Mouse (Mus musculus): ENCODE results near the gene Ccl24.
"Not testable (repeated sequence)": the region's sequence is repeated elsewhere in the genome, so short reads cannot be mapped to it uniquely, and the experiment has no call there.

Ccl24 gene

DNA sequence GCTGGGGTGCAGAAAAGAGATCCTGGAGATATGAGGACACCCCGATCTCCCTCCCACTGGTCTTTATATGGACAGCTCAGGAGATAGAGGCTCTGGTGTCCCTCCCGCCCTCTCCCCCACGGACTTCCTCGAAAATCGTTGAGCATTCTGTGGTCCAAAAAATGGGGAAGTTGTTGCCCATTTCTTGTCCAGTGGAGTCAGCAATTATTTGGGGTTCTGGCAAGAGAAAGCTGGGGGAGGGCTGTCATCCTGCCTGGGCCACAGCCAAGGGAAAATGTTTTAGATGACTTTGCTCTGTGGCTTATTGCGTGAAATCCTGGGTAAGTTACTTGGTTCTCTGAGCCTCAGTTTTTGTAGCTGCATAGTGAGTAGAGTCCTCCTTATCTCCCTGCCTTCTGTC lies at the start of gene Ccl24:
TSS of gene Ccl24 (minus strand) at position 44 of the 400 bp plus-strand sequence.
- no peak for DNase-seq (ENCODE audit: low read depth, low spot score)

DNA sequence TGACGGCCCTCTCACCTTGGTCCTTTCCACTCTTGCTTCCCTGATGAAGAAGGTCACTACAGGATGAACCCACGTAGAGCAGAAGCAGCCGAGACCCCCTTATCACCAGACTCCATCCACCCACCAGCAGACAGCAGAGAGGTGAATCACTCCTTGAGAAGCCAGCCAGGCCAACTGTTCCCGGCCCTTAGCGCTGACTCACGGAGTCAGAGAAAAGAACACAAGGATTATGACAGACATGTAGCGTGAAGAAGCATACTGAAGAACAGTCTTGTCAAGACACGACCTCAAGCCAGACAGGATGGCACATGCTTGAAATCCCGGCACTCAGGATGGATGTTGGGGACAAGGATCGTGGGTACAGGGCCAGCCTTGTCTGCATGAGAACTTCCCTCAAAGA lies 48.9 kb upstream of the Ccl24 start:
- no peak for DNase-seq (ENCODE audit: low read depth, low spot score)

GRCm38 (mm10) chr5:135620526-135620925 lies 47.7 kb upstream of the Ccl24 start:
- no peak for DNase-seq (ENCODE audit: low read depth, low spot score)

DNA sequence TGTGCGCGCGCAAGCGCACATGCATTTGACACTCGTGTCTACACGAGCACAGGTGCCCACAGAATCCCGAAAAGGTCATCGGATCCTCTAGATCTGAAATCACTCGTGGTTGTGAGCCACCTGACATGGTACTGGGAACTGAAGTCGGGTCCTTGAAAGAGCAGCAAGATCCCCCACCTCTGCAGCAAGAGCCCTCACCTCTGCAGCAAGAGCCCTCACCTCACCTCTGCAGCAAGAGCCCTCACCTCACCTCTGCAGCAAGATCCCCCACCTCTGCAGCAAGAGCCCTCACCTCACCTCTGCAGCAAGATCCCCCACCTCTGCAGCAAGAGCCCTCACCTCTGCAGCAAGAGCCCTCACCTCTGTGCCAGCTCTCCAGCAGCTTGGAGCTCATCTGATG lies 46.9 kb upstream of the Ccl24 start:
- not testable (repeated sequence) for DNase-seq (ENCODE audit: low read depth, low spot score)

DNA sequence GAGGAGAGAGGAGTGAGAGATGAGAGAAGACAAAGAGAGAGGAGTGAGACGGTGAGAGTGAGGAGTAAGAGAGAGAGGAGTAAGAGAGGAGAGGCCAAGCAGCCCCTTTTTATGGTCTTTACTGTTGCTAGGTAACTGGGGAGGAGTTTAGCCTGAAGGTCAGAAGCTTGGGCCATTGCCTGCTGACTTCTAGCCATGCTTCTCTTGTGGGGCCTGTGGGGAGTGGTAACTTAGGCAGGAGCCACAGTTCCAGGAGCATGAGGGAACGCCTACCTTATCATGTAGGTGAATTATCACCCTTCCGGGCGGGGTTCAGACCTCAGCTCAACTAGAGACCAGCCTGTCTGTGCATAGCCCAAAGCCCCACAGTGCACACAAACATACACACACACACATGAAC lies 36.9 kb upstream of the Ccl24 start:
- no peak for DNase-seq (ENCODE audit: low read depth, low spot score)

DNA sequence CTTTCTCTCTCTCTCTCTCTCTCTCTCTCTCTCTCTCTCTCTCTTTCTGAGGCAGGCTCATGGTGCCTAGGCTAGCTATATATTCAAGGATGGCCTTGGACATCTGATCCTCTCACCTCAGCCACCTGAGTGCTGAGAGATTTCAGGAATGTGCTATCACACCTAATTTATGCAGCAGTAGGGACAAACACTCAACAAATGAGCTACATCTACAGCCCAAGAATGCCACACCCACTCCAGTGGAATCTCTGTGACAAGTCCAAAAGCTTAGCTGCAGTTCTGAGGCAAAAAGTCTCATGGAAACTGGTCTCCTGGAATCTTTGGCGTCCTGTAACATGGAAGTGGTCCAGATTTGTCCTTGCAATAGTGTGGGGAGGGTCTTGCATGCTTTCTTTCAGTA lies 34.7 kb upstream of the Ccl24 start:
- DNase-seq (ENCODE audit: low read depth, low spot score): no peak

DNA sequence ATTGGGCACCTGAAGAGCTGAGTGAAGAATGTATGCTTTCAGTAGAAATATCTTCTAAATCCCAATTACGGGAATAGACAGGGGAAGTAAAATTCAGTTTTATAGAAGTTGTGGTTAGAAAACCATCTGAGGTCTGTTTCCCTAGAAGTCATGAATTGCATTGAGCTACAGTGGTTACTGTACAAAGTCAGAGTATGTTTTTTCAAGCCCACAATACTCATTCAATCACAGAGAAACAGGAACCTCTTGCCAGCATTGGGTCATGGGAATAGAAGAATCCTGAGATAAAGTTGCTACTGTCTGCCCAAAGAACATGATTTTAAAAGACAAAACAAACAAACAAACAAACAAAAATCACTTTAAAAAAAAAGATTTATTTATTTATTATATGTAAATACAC lies 33.9 kb upstream of the Ccl24 start:
- not testable (repeated sequence) for DNase-seq (ENCODE audit: low read depth, low spot score)

DNA sequence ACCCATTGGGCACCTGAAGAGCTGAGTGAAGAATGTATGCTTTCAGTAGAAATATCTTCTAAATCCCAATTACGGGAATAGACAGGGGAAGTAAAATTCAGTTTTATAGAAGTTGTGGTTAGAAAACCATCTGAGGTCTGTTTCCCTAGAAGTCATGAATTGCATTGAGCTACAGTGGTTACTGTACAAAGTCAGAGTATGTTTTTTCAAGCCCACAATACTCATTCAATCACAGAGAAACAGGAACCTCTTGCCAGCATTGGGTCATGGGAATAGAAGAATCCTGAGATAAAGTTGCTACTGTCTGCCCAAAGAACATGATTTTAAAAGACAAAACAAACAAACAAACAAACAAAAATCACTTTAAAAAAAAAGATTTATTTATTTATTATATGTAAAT lies 31.8 kb upstream of the Ccl24 start:
- not testable (repeated sequence) for DNase-seq (ENCODE audit: low read depth, low spot score)

DNA sequence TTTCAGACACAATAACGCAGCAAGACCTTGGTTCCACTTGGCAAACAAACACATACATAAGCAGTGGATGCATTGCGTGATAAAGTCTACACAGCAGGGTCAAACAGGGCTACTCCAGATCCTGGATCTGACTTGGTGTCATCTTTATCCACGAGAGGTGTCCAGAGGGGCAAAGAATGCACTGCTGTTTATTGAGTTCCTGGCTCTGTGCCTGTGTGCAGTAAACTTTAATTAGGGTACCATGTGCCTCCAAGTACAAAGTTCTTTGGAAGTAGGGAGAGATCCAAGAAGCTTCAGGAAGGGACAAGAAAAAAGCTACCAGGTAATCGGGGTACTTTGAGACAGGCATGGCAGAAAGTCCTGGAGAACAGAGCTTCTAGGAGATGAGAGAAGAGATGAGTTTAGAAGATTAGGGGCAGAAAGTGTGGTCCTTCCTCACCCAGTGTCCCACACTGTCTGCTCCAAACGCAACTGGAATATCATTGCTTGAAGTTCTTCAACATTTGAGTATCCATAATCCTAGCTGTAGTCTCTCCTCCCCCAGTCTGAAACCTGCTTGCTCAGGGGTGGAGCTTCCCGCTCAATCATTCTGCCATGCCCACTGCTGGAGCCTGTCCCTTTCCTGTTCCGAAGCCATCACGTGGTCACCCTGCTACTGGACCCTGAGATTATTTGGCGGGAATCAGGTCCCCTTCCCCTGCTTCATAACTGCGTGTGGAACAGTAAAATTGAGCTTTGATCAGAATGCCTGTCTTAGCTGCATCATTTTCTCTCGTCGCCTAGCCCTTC lies 17.3 kb upstream of the Ccl24 start:
- DNase-seq (ENCODE audit: low read depth, low spot score): no peak

DNA sequence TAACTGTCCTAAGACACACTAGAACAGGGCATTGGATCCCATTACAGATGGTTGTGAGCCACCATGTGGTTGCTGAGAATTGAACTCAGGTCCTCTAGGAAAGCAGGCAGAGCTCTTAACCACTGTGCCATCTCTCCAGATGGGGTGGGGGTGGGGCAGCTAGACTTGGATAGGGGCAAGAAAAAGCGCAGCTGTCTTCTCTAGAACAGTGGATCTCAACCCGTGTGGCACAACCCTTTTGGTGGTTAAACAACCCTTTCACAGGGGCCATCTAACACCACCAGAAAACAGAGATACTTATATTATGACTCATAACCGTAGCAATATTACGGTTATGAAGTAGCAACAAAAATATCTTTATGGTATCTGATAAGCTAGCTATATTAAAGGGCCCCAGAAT lies 14.9 kb upstream of the Ccl24 start:
- DNase-seq (ENCODE audit: low read depth, low spot score): no peak

GRCm38 (mm10) chr5:135585691-135586090 lies 12.8 kb upstream of the Ccl24 start:
- no peak for DNase-seq (ENCODE audit: low read depth, low spot score)

- peak; percentile 13 for DNase-seq (ENCODE audit: low read depth, low spot score)
Observed at GRCm38 (mm10) chr5:135582330-135582729, 9.5 kb upstream of the Ccl24 start.

DNA sequence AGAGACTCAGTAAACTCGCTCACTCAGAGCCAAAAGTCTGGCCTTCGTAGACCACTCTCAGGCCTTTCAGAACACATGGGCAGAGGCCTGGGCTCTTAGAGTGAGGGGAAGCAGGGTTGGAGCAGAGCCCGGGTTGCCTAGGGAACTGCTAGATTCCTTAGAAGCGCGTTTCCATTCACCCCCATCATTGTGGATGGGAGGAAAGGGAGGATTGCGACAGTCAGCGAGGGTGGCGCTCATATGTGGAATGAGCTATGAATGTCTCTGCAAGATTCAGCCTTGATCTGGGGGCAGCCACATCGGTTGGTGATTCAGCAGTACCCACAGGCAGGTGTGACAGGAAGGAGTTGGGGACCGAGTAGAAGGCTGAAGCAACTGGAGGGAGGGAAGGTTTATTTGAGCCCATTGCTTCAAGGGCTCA lies 6.5 kb upstream of the Ccl24 start:
- peak; percentile 45 for DNase-seq (ENCODE audit: low read depth, low spot score)

GRCm38 (mm10) chr5:135576055-135576454 lies 3.2 kb upstream of the Ccl24 start:
- no peak for DNase-seq (ENCODE audit: low read depth, low spot score)

DNA sequence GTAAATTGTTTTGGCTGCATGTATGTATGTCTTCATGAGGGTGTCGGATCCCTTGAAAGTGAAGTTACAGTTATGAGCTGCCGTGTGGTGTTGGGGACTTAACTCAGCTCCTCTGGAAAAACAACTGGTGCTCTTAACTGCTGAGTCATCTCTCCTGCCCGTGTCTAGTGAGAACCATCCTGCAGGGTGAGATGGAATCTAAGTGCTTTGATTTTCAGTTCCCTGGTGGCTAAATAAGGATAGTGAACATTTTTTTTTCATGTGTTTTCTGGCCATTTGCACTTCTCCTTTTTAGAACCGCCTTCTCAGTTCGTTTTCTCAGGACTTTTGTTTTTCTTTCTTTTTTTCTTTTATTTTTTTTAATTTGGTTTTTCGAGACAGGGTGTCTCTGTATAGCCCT lies 4.2 kb downstream of the Ccl24 start:
- peak; percentile 63 for DNase-seq (ENCODE audit: low read depth, low spot score)

- DNase-seq (ENCODE audit: low read depth, low spot score): no peak
Observed at GRCm38 (mm10) chr5:135567556-135568265, 5.1 kb downstream of the Ccl24 start.

- no peak for DNase-seq (ENCODE audit: low read depth, low spot score)
Observed at GRCm38 (mm10) chr5:135563469-135563868, 9.4 kb downstream of the Ccl24 start, which contains the start of gene Ccl26. Ccl26 (minus strand) TSS chr5:135563569.

DNA sequence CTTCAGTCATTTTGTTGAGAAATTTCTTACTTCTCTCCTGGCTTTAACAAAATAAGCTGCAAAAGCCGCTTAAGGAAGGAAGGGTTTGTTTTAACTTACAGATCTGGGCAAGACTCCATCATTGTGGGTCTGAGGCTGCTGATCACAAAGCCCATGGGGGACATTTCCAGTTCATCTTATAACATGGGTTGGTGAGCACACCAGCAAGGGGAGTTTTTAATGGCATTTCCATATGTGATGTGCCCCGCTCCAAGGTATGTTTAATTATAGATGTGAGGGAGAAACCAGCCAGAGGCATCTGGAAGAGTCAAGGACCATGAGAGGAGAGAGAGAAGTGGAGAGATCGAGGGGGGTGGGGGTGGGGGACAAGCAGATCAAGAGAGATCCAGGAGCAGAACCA lies 15.2 kb downstream of the Ccl24 start:
- no peak for DNase-seq (ENCODE audit: low read depth, low spot score)

- DNase-seq (ENCODE audit: low read depth, low spot score): no peak
Observed at GRCm38 (mm10) chr5:135557051-135557450, 15.8 kb downstream of the Ccl24 start.

- no peak for DNase-seq (ENCODE audit: low read depth, low spot score)
Observed at GRCm38 (mm10) chr5:135556259-135556658, 16.6 kb downstream of the Ccl24 start.

GRCm38 (mm10) chr5:135551591-135551990 lies 21.3 kb downstream of the Ccl24 start:
- DNase-seq (ENCODE audit: low read depth, low spot score): no peak

GRCm38 (mm10) chr5:135550910-135551309 lies 21.9 kb downstream of the Ccl24 start:
- no peak for DNase-seq (ENCODE audit: low read depth, low spot score)

DNA sequence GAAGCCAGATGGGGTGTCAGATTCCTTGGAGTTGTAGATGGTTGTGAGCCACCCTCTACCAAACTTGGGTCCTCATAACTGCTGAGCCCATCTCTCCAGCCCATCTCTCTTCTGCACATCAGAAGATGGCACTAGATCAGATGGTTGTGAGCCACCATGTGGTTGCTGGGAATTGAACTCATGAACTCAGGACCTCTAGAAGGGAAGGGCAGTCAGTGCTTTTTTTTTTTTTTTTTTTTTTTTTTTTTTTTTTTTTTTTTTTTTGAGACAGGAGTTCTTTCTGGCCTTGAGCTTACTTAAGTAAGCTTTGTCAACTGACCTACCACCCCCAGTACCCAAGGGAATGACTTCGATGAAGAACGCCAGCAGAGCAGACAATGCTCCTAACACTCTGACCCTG lies 24.9 kb downstream of the Ccl24 start:
- no peak for DNase-seq (ENCODE audit: low read depth, low spot score)

Data from telencephalon, adult 2 months (tissue).